Mouse (Mus musculus): Measurements from ENCODE around the gene Loxl3. TPM values are rescaled to one million over a fixed set of nuclear protein-coding genes. Genes with fewer than 3 reads are reported as not detected.
A peak's percentile ranks its signal among the peaks of the same experiment; 100 is the strongest.

The Loxl3 gene
- total and polyA plus RNA-seq, 2 experiments from 2014 or later, result 4.5 to 4.7 TPM

DNA sequence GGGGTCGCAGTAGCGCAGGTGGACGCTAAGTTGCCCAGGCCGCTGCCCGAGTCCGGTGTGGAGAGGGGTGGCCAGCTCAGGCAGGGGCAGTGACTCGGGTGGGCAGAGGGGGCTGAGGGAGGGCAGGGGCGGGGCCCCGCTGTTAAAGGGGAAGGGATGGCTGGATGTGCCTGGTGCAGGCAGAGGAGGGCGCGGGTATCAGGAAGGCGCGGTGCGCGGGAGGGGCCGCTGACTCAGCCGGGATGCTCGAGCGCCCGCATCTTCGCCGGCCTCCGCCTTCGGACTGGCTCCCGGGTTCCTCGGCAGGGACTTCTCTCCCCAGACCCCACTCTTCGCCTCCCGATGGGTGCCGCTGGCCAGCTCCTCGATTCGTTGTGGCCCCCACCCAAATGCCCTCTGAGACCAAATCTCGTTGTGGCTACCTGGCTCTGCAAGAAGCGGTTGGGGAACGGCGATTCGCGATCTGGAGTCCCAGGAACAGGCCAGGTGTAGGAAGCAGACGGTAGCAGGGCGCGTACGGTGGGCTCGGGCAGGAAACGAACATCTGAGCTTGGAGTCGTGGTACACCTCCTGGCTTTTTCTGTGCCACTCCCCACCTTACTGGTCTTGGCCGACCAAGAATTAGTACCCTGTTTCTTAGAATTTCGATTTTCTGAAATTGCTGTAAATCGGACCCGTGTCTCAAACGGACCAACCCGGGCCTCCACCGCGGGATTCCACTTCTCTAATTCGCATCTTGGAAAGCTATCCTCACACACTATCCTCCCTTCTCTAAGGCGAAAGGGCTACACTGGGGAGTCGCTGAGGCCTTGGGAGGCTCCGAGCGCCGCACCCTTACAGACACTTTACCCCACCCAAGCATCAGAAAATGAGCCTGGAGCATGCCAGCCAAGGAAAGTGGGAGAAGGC, 36.6 kb downstream of the Loxl3 start:
- no peak for ATAC-seq
- H3K4me2 ChIP-seq (ENCODE audit: low read depth), result no peak overlapping the region
- no peak for TF ChIP-seq CTCF (IDR thresholded peaks at IDR 0.05; ENCODE audit: low read depth)

DNA sequence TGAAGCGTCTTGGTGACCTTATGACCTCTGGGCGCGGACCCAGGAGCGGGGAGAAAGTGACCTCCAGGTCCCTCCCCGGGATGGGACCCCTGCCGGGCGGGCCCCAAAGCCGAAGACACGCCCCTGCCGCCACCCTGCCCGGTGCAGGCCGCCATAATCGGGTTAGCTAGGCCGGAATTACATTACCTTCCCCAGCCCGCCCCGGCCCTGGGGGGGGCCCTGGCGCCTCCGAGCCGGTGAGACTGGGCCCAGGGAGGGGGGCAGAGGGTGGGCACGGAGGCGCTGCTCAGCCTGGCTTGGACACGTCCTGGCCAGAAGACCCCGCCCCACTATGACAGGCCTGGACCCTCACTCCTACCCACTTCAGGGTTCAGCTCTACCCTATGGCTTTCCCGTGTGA, 37.2 kb downstream of the Loxl3 start:
- H3K4me2 ChIP-seq (ENCODE audit: low read depth), result no peak overlapping the region
- DNase-seq (no peak), ATAC-seq (peak; percentile 25; the same call in 1 of the 2 replicates)
- no peaks in the 10 kb centered on the region for H3K4me1 ChIP-seq (ENCODE audit: insufficient read depth)
- no peak overlapping the region for H3K4me3 ChIP-seq (ENCODE audit: low read depth, low read length)
- peaks cover 65% of the 10 kb centered on the region for H3K27me3 ChIP-seq (ENCODE audit: insufficient read depth, low read length)
- H3K9me3 ChIP-seq (ENCODE audit: low read length), result no peaks in the 10 kb centered on the region
- no peak overlapping the region for H3K27ac ChIP-seq (ENCODE audit: low read depth, low read length)
- WGBS, result 3% methylated on average over 23 of the region's 24 CpGs
- H3K9ac ChIP-seq, result no peak overlapping the region
- TF ChIP-seq CTCF (IDR thresholded peaks at IDR 0.05; ENCODE audit: low read depth), result no peak
- H3K36me3 ChIP-seq (ENCODE audit: insufficient read depth), result no peaks in the 10 kb centered on the region

More for the DNA sequence above, 36.6 kb downstream of the Loxl3 start:
- no peak overlapping the region for H3K9ac ChIP-seq
- H3K27ac ChIP-seq (ENCODE audit: low read depth, low read length), result no peak overlapping the region
- peaks cover 66% of the 10 kb centered on the region for H3K27me3 ChIP-seq (ENCODE audit: insufficient read depth, low read length)
- 1% methylated on average over 58 of the region's 58 CpGs for WGBS
- peak; percentile 84 for DNase-seq
- no peaks in the 10 kb centered on the region for H3K4me1 ChIP-seq (ENCODE audit: insufficient read depth)
- H3K36me3 ChIP-seq (ENCODE audit: insufficient read depth), result no peaks in the 10 kb centered on the region
- H3K4me3 ChIP-seq (ENCODE audit: low read depth, low read length), result no peak overlapping the region
- H3K9me3 ChIP-seq (ENCODE audit: low read length), result no peaks in the 10 kb centered on the region

DNA sequence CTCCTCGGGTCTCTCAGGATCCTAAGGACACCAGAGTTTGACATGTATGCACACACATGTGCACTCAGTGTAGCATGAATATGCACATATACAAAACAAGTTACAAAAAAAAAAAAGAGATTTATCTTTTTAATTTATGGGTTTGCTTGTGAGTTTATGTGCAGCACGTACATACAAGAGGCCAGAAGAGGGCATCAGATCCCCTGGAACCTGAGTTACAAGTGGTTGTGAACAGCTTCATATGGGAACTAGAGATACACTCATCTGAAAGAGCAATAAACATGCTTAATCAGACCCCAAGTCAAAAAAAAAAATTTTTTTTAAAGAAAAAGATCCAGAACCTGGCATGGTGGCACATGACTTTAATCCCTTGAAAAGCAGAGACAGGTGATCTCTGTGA, 41.0 kb downstream of the Loxl3 start:
- H3K36me3 ChIP-seq (ENCODE audit: insufficient read depth), result no peaks in the 10 kb centered on the region
- H3K4me3 ChIP-seq (ENCODE audit: low read depth, low read length), result no peak overlapping the region
- TF ChIP-seq CTCF (IDR thresholded peaks at IDR 0.05; ENCODE audit: low read depth), result peak; percentile 24; the same call in 1 of the 2 replicates
- H3K9me3 ChIP-seq (ENCODE audit: low read length), result no peaks in the 10 kb centered on the region
- 17% methylated on average over 2 of the region's 2 CpGs for WGBS
- H3K9ac ChIP-seq, result no peak overlapping the region
- ATAC-seq (no peak), DNase-seq (no peak)
- H3K4me1 ChIP-seq (ENCODE audit: insufficient read depth), result no peaks in the 10 kb centered on the region
- no peak overlapping the region for H3K4me2 ChIP-seq (ENCODE audit: low read depth)
- H3K27ac ChIP-seq (ENCODE audit: low read depth, low read length), result no peak overlapping the region
- peaks cover 48% of the 10 kb centered on the region for H3K27me3 ChIP-seq (ENCODE audit: insufficient read depth, low read length)

DNA sequence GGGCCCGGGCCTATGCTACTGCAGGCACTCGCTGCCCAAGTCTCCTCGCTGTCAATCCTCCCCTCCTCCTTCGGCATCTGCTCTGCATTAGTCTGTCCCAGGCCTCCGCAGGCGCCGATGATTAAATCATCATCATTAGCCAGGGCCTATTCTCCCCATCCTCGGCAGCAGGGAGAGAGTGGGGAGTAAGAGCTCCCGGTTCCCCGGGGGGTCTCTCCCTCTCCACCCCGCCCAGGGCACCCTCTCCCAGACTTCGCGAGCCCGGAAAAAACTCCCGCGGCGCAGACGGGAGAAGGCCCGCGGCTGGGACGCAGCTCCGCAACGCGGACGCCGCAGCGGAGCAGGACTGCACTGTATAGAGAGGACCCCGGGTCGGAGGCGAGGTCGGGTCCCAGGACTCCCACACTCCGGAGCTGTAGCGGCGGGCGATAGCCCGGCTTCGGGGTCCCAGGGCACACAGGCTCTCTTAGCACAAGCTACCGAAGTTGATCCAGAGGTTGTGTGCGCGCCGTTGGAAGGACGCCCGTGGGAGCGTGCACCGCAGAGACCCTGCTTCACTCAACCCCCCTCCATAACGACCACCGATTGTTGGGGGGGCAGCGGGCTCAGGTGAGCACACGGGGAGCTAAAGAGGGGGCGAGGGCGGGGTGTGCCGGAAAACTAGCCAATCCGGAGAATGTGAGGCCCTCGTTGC, 43.8 kb downstream of the Loxl3 start, which contains the start of gene Pcgf1:
TSS of gene Pcgf1 (plus strand) at position 240 of the 694 bp plus-strand sequence.
- WGBS, result 1% methylated on average over 53 of the region's 54 CpGs
- Histone ChIP-seq H3K4me2 (ENCODE audit: low read depth) (peak within 1 kb of the TSS; percentile 97), H3K27ac (ENCODE audit: low read depth, low read length) (peak within 1 kb of the TSS; percentile 93), H3K9me3 (ENCODE audit: low read length) (no peaks in the 10 kb centered on the region), H3K36me3 (ENCODE audit: insufficient read depth) (peaks cover 14% of the 10 kb centered on the region; the same call in 1 of the 2 replicates), H3K4me1 (ENCODE audit: insufficient read depth) (no peaks in the 10 kb centered on the region), H3K9ac (peak within 1 kb of the TSS; percentile 79), H3K27me3 (ENCODE audit: insufficient read depth, low read length) (peaks cover 30% of the 10 kb centered on the region), H3K4me3 (ENCODE audit: low read depth, low read length) (peak within 1 kb of the TSS; percentile 74)
- peak; percentile 36 for ATAC-seq
- DNase-seq, result no peak
- TF ChIP-seq CTCF (IDR thresholded peaks at IDR 0.05; ENCODE audit: low read depth), result no peak

DNA sequence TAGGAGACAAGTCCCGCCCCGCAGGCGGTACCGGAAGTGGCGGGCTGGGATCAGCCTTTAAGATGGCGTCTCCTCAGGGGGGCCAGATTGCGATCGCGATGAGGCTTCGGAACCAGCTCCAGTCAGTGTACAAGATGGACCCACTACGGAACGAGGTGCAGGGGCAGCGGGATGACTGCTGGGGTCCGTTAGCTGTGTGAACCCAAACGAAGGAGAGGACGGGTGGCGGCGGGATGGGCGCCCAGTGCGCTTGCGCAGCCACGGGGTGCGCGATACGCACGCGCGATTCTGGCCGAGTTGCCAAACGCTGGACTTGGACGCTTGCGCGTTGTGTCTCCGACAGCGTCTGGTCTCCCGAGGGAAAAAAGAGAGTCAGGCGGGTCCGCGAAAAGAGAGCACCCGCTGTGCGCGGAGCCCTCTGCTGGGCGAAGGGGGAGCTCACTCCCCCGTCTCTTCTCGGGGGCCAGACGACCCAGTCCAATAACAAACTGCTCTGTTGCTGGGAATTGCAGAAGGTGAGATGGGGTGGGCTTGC, 44.4 kb downstream of the Loxl3 start:
- peak overlapping the region; percentile 79 for H3K9ac ChIP-seq
- H3K9me3 ChIP-seq (ENCODE audit: low read length), result no peaks in the 10 kb centered on the region
- peak overlapping the region; percentile 93 for H3K27ac ChIP-seq (ENCODE audit: low read depth, low read length)
- peak overlapping the region; percentile 74 for H3K4me3 ChIP-seq (ENCODE audit: low read depth, low read length)
- H3K36me3 ChIP-seq (ENCODE audit: insufficient read depth), result peaks cover 14% of the 10 kb centered on the region; the same call in 1 of the 2 replicates
- peak overlapping the region; percentile 97 for H3K4me2 ChIP-seq (ENCODE audit: low read depth)
- DNase-seq, result peak; percentile 100
- no peaks in the 10 kb centered on the region for H3K4me1 ChIP-seq (ENCODE audit: insufficient read depth)
- peak; percentile 66 for TF ChIP-seq CTCF (IDR thresholded peaks at IDR 0.05; ENCODE audit: low read depth)
- ATAC-seq, result peak; percentile 96
- WGBS, result 0% methylated on average over 42 of the region's 46 CpGs
- H3K27me3 ChIP-seq (ENCODE audit: insufficient read depth, low read length), result peaks cover 28% of the 10 kb centered on the region

DNA sequence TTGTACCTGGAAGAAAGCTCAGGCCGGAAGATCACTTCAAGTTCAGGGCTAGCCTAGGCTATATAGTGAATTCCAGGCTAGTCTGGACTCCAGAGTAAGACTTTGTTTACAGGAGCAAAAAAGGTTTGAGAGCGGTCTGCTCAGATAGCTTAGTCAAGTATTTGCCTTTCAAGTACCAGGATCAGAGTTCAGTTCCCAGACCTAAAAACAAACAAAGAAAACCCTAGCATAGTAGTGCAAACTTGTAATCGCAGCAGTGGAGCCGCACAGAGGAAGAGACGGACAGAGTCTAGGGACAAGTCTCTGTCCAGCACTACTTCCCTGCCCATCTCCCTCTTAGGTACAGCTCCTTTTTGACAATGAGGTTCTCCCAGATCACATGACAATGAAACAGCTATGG, 46.2 kb downstream of the Loxl3 start:
- Histone ChIP-seq H3K27me3 (ENCODE audit: insufficient read depth, low read length) (peaks cover 30% of the 10 kb centered on the region), H3K4me3 (ENCODE audit: low read depth, low read length) (no peak overlapping the region), H3K4me1 (ENCODE audit: insufficient read depth) (no peaks in the 10 kb centered on the region), H3K9me3 (ENCODE audit: low read length) (no peaks in the 10 kb centered on the region), H3K9ac (no peak overlapping the region), H3K27ac (ENCODE audit: low read depth, low read length) (no peak overlapping the region), H3K36me3 (ENCODE audit: insufficient read depth) (peaks cover 14% of the 10 kb centered on the region; the same call in 1 of the 2 replicates), H3K4me2 (ENCODE audit: low read depth) (no peak overlapping the region)
- no peak for TF ChIP-seq CTCF (IDR thresholded peaks at IDR 0.05; ENCODE audit: low read depth)
- ATAC-seq, result no peak
- DNase-seq, result no peak
- WGBS, result 98% methylated on average over 5 of the region's 5 CpGs
